Mouse (Mus musculus) lung, postnatal 0 days (tissue): ENCODE measurements around the gene Ccdc63.

Source experiments
- CTCF ChIP-seq: IDR thresholded peaks from 2 replicates; pipeline ENCODE4 v1.5.1; 2016; ENCODE audit warnings: antibody characterized with exemption, mild to moderate bottlenecking
- EP300 ChIP-seq: IDR thresholded peaks from 2 replicates; pipeline ENCODE4 v1.6.1; 2016; ENCODE audit warnings: antibody characterized with exemption, mild to moderate bottlenecking, control low read depth

- TF ChIP-seq CTCF, result no peak
- no peak for TF ChIP-seq EP300
Observed at GRCm38 (mm10) chr5:122171058-122171457, 30.4 kb upstream of the Ccdc63 start.
